Mouse (Mus musculus) frontal cortex, postnatal 10 days (tissue): ENCODE data around the gene Rtbdn.

Source experiments
- DNase-seq, 2 experiments: peaks; one replicate each; pipeline ENCODE4 v3.0.0; 2022; ENCODE audit warnings: low spot score in 2 of 2, mixed read lengths in 1 of 2

Rtbdn gene

GRCm38 (mm10) chr8:84956768-84957167, 10.0 kb downstream of the Rtbdn start:
- DNase-seq: peak in 1 of 2 experiments; percentile 58

- DNase-seq: no peak
Measured at GRCm38 (mm10) chr8:84959811-84960210, 13.0 kb downstream of the Rtbdn start.

GRCm38 (mm10) chr8:84963952-84964351, 17.2 kb downstream of the Rtbdn start:
- no peak for DNase-seq

- peak; percentile 92 for DNase-seq
Measured at GRCm38 (mm10) chr8:84965731-84966291, 19.0 kb downstream of the Rtbdn start.

- DNase-seq: no peak
Measured at GRCm38 (mm10) chr8:84966603-84967002, 19.8 kb downstream of the Rtbdn start.

GRCm38 (mm10) chr8:84967532-84968304, 20.9 kb downstream of the Rtbdn start:
- DNase-seq: no peak

- no peak for DNase-seq
Measured at GRCm38 (mm10) chr8:84968650-84969049, 21.9 kb downstream of the Rtbdn start.

GRCm38 (mm10) chr8:84969241-84970134, 22.7 kb downstream of the Rtbdn start, which contains the start of the genes Gm49661, Prdx2 and Rnaseh2a:
Gm49661 (minus strand) TSS chr8:84969433.
Prdx2 (plus strand) TSS chr8:84969587.
Rnaseh2a (minus strand) TSS chr8:84969767.
- peak in 1 of 2 experiments; percentile 49 for DNase-seq

GRCm38 (mm10) chr8:84970135-84970790, 23.5 kb downstream of the Rtbdn start:
- DNase-seq: no peak

GRCm38 (mm10) chr8:84970913-84971312, 24.1 kb downstream of the Rtbdn start:
- no peak for DNase-seq

GRCm38 (mm10) chr8:84973079-84973478, 26.3 kb downstream of the Rtbdn start:
- DNase-seq: no peak

- DNase-seq: no peak
Measured at GRCm38 (mm10) chr8:84973803-84974542, 27.2 kb downstream of the Rtbdn start.

GRCm38 (mm10) chr8:84974543-84975142, 27.9 kb downstream of the Rtbdn start:
- DNase-seq: no peak

- DNase-seq: peak; percentile 49 to 58
Measured at GRCm38 (mm10) chr8:84975434-84975833, 28.6 kb downstream of the Rtbdn start.

- DNase-seq: peak; percentile 90 to 94
Measured at GRCm38 (mm10) chr8:84976031-84976762, 29.4 kb downstream of the Rtbdn start.

GRCm38 (mm10) chr8:84976763-84977434, 30.1 kb downstream of the Rtbdn start:
- DNase-seq: no peak

GRCm38 (mm10) chr8:84977435-84978247, 30.9 kb downstream of the Rtbdn start:
- DNase-seq: peak; percentile 69

GRCm38 (mm10) chr8:84978248-84978940, 31.6 kb downstream of the Rtbdn start, which contains the start of gene Junb:
Junb (minus strand) TSS chr8:84978718.
- DNase-seq: peak; percentile 92 to 96
